Mouse (Mus musculus) erythroblast, embryonic 14.5 days (primary cell): ENCODE measurements around the gene Tbl1x. TPM values are rescaled to one million over a fixed set of nuclear protein-coding genes. Genes with fewer than 3 reads are reported as not detected.

Experiments
- H3K27me3 ChIP-seq: 2 replicates; pipeline ENCODE4 v1.6.1; 2012; ENCODE audit warnings: inconsistent platforms; ENCODE audit not compliant: control insufficient read depth
- H3K36me3 ChIP-seq: 2 replicates; pipeline ENCODE4 v1.6.1; 2012; ENCODE audit warnings: mild to moderate bottlenecking, inconsistent platforms; ENCODE audit not compliant: control insufficient read depth
- H3K4me1 ChIP-seq: 2 replicates; pipeline ENCODE4 v1.6.1; 2012; ENCODE audit warnings: inconsistent platforms; ENCODE audit not compliant: control insufficient read depth
- H3K4me3 ChIP-seq: replicated peaks from 2 replicates; pipeline ENCODE3; 2012; ENCODE audit warnings: moderate library complexity, mild to moderate bottlenecking, inconsistent platforms
- H3K9me3 ChIP-seq: 2 replicates; pipeline ENCODE4 v1.6.1; 2012; ENCODE audit warnings: low read length, inconsistent platforms, mixed read lengths; ENCODE audit not compliant: control insufficient read depth
- GATA1 ChIP-seq: IDR thresholded peaks from 2 replicates; pipeline ENCODE4 v1.6.1; 2012; ENCODE audit warnings: low read length, inconsistent platforms, mixed read lengths
- TAL1 ChIP-seq: IDR thresholded peaks from 3 replicates; pipeline ENCODE4 v1.6.1; 2012; ENCODE audit warnings: low read length, inconsistent platforms, mixed read lengths
- polyA plus RNA-seq: library from polyadenylated mRNA; stranded (reverse); fragments of >175 nt; gene quantifications from 2 replicates; pipeline ENCODE4 v1.2.3, GENCODE M21; 2012

The Tbl1x gene
- polyA plus RNA-seq, 1 experiment, result 0.10 TPM

- Histone ChIP-seq H3K4me1 (no peaks in the 10 kb centered on the region), H3K27me3 (no peaks in the 10 kb centered on the region), H3K4me3 (no peak overlapping the region), H3K9me3 (no peaks in the 10 kb centered on the region), H3K36me3 (no peaks in the 10 kb centered on the region; the same call in 1 of the 2 replicates)
- no peak for TF ChIP-seq GATA1
- TF ChIP-seq TAL1, result no peak
These were observed 41.3 kb downstream of the Tbl1x start for GRCm38 (mm10) chrX:77552088-77552487.

DNA sequence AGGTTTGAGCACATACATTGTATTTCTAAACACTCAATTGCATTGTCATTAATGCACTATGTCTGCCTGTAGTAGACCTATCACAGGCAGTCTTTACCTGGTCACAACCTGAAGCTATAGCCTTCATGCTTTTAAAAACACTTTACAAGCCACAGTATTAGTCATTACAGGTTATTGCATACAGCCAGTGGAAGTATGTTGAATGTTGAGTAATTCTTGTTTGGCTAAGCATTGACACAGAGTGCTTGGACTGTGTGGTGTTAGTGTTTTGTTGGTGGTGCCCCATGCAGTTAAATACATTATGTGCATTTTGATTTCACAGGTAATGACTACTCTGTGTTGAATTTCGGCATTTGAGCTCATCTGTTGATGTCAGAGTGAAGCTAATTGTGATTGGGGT is 45.2 kb downstream of the Tbl1x start:
- TF ChIP-seq GATA1 (no peak), TAL1 (no peak)
- Histone ChIP-seq H3K36me3 (no peaks in the 10 kb centered on the region), H3K27me3 (no peaks in the 10 kb centered on the region)

DNA sequence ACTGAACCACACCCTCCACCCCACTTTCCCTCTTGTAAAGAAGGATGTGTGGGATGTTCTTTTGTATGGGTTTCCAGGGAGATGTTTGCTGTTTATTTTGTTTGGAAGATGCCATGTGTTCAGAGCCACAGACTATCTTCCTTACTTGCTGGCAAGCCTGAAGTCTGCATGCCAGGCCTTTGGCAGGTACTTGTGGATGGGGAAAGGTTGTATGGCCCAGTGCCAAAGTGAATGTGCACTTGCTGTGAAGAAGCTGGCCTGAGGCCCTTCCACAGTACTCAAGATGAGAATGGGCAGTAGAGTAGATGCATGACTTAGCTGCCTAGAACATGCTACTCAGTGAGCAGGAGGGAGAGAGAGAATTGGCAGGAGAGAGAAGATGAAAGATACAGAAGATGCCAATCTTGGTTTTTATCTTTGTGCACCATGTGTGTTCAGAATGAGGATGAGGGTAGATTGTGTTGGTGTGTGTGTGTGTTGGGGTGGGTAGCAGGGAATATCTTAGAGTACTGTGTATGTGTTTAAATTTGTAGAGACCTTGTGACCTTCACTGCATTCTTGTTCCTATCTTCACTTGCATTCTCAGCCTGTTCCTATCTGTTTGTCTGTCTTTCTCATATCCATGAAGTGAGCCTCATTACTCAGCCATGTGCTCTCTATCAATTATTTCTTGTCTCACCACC is 48.5 kb downstream of the Tbl1x start:
- no peak for TF ChIP-seq TAL1
- TF ChIP-seq GATA1, result no peak
- H3K27me3 ChIP-seq, result no peaks in the 10 kb centered on the region
- no peaks in the 10 kb centered on the region; the same call in 1 of the 2 replicates for H3K36me3 ChIP-seq
- H3K4me1 ChIP-seq, result peaks cover 10% of the 10 kb centered on the region
- peaks cover 7% of the 10 kb centered on the region for H3K9me3 ChIP-seq
- no peak overlapping the region for H3K4me3 ChIP-seq

More for the DNA sequence above, 45.2 kb downstream of the Tbl1x start:
- Histone ChIP-seq H3K4me3 (no peak overlapping the region), H3K9me3 (peaks cover 2% of the 10 kb centered on the region), H3K4me1 (peaks cover 8% of the 10 kb centered on the region)

DNA sequence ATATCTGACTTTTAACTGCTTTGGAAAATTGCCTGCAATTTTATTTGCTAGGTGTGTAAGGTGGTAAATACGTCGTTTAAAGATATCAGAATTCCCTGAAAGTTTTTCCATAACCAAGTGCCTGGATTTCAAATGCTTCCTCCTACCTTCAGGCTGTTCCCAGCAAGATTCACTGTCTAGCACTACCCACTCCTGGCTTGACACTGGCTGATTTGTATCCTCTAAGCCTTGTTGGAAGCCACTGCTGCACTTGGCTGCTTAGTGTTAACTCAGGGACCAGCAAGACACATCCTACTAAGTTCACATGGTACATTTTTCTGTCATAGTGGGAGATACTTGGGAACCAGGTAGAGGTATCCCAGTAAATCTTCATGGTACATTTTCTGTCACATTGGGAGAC is 52.8 kb downstream of the Tbl1x start:
- peaks cover 15% of the 10 kb centered on the region for H3K4me1 ChIP-seq
- H3K4me3 ChIP-seq, result no peak overlapping the region
- H3K9me3 ChIP-seq, result peaks cover 7% of the 10 kb centered on the region
- no peaks in the 10 kb centered on the region for H3K27me3 ChIP-seq
- H3K36me3 ChIP-seq, result no peaks in the 10 kb centered on the region; the same call in 1 of the 2 replicates
- TF ChIP-seq GATA1, result no peak
- no peak for TF ChIP-seq TAL1

DNA sequence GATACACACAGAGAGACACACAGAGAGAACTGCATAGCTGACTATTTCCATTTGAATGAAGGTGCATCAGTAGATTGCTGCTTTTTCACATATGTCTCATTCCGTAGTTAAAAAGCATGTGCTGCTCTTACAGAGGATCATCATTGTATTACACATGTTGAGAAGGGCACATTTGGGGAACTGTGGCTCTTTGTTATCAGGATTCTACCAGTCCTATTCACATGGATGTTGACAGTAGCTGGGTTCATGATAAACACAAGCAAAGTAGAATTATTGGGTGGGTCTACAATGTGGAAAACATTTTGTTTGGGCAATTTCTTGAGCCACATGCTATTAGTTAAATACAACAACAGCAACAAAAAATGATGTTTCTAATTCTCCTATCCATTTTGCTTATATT is 55.9 kb downstream of the Tbl1x start:
- H3K9me3 ChIP-seq, result no peaks in the 10 kb centered on the region
- H3K4me3 ChIP-seq, result no peak overlapping the region
- peaks cover 6% of the 10 kb centered on the region for H3K4me1 ChIP-seq
- TF ChIP-seq TAL1 (no peak), GATA1 (no peak)
- H3K36me3 ChIP-seq, result no peaks in the 10 kb centered on the region
- H3K27me3 ChIP-seq, result no peaks in the 10 kb centered on the region

GRCm38 (mm10) chrX:77568013-77568412 is 57.2 kb downstream of the Tbl1x start:
- Histone ChIP-seq H3K27me3 (no peaks in the 10 kb centered on the region), H3K36me3 (no peaks in the 10 kb centered on the region), H3K4me3 (no peak overlapping the region), H3K4me1 (peaks cover 6% of the 10 kb centered on the region), H3K9me3 (no peaks in the 10 kb centered on the region)
- no peak for TF ChIP-seq TAL1
- TF ChIP-seq GATA1, result no peak

- TF ChIP-seq TAL1 (no peak), GATA1 (no peak)
- no peaks in the 10 kb centered on the region for H3K36me3 ChIP-seq
- H3K27me3 ChIP-seq, result no peaks in the 10 kb centered on the region
- H3K9me3 ChIP-seq, result no peaks in the 10 kb centered on the region
- H3K4me1 ChIP-seq, result peaks cover 2% of the 10 kb centered on the region
- no peak overlapping the region for H3K4me3 ChIP-seq
These were observed 62.9 kb downstream of the Tbl1x start for GRCm38 (mm10) chrX:77573743-77574142.

- TF ChIP-seq GATA1 (no peak), TAL1 (no peak)
- Histone ChIP-seq H3K4me1 (peaks cover 11% of the 10 kb centered on the region), H3K9me3 (no peaks in the 10 kb centered on the region), H3K36me3 (no peaks in the 10 kb centered on the region), H3K27me3 (no peaks in the 10 kb centered on the region), H3K4me3 (no peak overlapping the region)
These were observed 66.3 kb downstream of the Tbl1x start for GRCm38 (mm10) chrX:77577108-77577507.

DNA sequence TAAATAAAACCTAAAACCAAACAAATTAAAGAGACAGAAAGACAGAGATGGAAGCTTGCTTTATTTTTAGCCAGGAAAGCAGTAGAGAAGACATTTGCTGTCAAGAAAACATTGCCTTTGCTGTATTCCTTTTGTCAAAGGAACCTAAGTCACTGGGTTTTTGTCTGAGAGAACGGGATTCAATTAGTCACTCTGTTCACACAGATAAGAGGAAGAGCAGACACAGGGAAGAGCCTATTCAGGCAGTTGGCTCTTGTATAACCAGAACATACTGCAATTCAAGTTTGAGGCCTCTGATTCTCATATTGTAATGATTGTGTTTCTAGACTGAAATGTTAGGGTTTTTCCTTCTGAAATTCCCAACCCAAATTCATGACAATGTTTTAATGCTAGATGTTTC is 67.4 kb downstream of the Tbl1x start:
- Histone ChIP-seq H3K4me3 (no peak overlapping the region), H3K27me3 (no peaks in the 10 kb centered on the region), H3K4me1 (peaks cover 11% of the 10 kb centered on the region), H3K36me3 (no peaks in the 10 kb centered on the region), H3K9me3 (no peaks in the 10 kb centered on the region)
- no peak for TF ChIP-seq TAL1
- no peak for TF ChIP-seq GATA1

GRCm38 (mm10) chrX:77579964-77580363 is 69.2 kb downstream of the Tbl1x start:
- H3K4me3 ChIP-seq, result no peak overlapping the region
- peaks cover 11% of the 10 kb centered on the region for H3K4me1 ChIP-seq
- no peaks in the 10 kb centered on the region for H3K27me3 ChIP-seq
- no peaks in the 10 kb centered on the region for H3K36me3 ChIP-seq
- no peak for TF ChIP-seq TAL1
- TF ChIP-seq GATA1, result no peak
- no peaks in the 10 kb centered on the region for H3K9me3 ChIP-seq
